20 mouse cellular contexts compared by ENCODE assay signal in genomic region chr7:83347103-83347754, GRCm38 (mm10).
A peak's percentile ranks its signal among the peaks of the same experiment; 100 is the strongest.
DNase-seq lines count a peak whose midpoint lies in the region; ATAC-seq and TF ChIP-seq lines count a peak whose summit lies in the region.
"Had no signal": no experiment of that assay in that cellular context is flagged by ENCODE, and none has a peak within 500 bp of the region (broad histone marks: within the 10 kb centered on the region; RNA-seq: fewer than 3 reads in every experiment).

No protein-coding gene starts in this region.

- no peak for ATAC-seq in midbrain, embryonic 14.5 days (ENCODE audit: low FRiP score, low TSS enrichment)
- no peak for ATAC-seq in forebrain, postnatal 0 days
- ATAC-seq: forebrain, embryonic 13.5 days; hindbrain, postnatal 0 days; midbrain, embryonic 16.5 days had no signal

- H3K4me3 ChIP-seq in midbrain, embryonic 10.5 days, result no peak overlapping the region
- no peak overlapping the region for H3K4me3 ChIP-seq in midbrain, embryonic 14.5 days (replicated peaks; ENCODE audit: low read depth, low read length)
- H3K4me3 ChIP-seq in forebrain, postnatal 0 days (ENCODE audit: low read depth, low read length), result no peak overlapping the region
- H3K4me3 ChIP-seq: embryonic facial prominence, embryonic 10.5 days; forebrain, embryonic 13.5 days; liver, embryonic 15.5 days; neural tube, embryonic 15.5 days had no signal

- H3K9me3 ChIP-seq in midbrain, embryonic 10.5 days (replicated peaks), result no peaks in the 10 kb centered on the region
- H3K9me3 ChIP-seq in midbrain, embryonic 14.5 days (ENCODE audit: control insufficient read depth, low read length), result no peaks in the 10 kb centered on the region
- no peaks in the 10 kb centered on the region for H3K9me3 ChIP-seq in forebrain, postnatal 0 days (ENCODE audit: low read length)
- H3K9me3 ChIP-seq: embryonic facial prominence, embryonic 10.5 days; forebrain, embryonic 13.5 days; liver, embryonic 15.5 days; neural tube, embryonic 15.5 days had no signal

- no peak overlapping the region for H3K4me2 ChIP-seq in midbrain, embryonic 14.5 days (ENCODE audit: low read length)
- no peak overlapping the region for H3K4me2 ChIP-seq in forebrain, postnatal 0 days (ENCODE audit: low read depth)
- H3K4me2 ChIP-seq: forebrain, embryonic 13.5 days; liver, embryonic 15.5 days; neural tube, embryonic 15.5 days had no signal

- WGBS in midbrain, embryonic 10.5 days, result 74% methylated on average over 5 of the region's 5 CpGs
- WGBS in midbrain, embryonic 14.5 days, result 75% methylated on average over 5 of the region's 5 CpGs
- WGBS in forebrain, postnatal 0 days, result 65% methylated on average over 5 of the region's 5 CpGs

- H3K27ac ChIP-seq in midbrain, embryonic 10.5 days (replicated peaks), result peak overlapping the region; percentile 28
- H3K27ac ChIP-seq in midbrain, embryonic 14.5 days (replicated peaks; ENCODE audit: low read depth, low read length), result no peak overlapping the region
- H3K27ac ChIP-seq in forebrain, postnatal 0 days (ENCODE audit: low read depth, low read length), result no peak overlapping the region
- H3K27ac ChIP-seq: embryonic facial prominence, embryonic 10.5 days; forebrain, embryonic 13.5 days; hindbrain, postnatal 0 days; liver, embryonic 15.5 days; neural tube, embryonic 15.5 days had no signal

- no peaks in the 10 kb centered on the region for H3K27me3 ChIP-seq in midbrain, embryonic 10.5 days (ENCODE audit: low read depth, poor library complexity, severe bottlenecking)
- H3K27me3 ChIP-seq in midbrain, embryonic 14.5 days (ENCODE audit: control insufficient read depth, insufficient read depth, low read length), result no peaks in the 10 kb centered on the region
- no peaks in the 10 kb centered on the region for H3K27me3 ChIP-seq in splenic B cell, adult 2 months (ENCODE audit: control insufficient read depth, insufficient read depth, low read length, poor library complexity, severe bottlenecking)
- H3K27me3 ChIP-seq in forebrain, postnatal 0 days (ENCODE audit: insufficient read depth, low read length), result no peaks in the 10 kb centered on the region
- H3K27me3 ChIP-seq: forebrain, embryonic 13.5 days; liver, embryonic 15.5 days; neural tube, embryonic 15.5 days had no signal

- no peaks in the 10 kb centered on the region for H3K36me3 ChIP-seq in midbrain, embryonic 10.5 days
- no peaks in the 10 kb centered on the region for H3K36me3 ChIP-seq in midbrain, embryonic 14.5 days (ENCODE audit: control insufficient read depth, insufficient read depth, low read length)
- no peaks in the 10 kb centered on the region for H3K36me3 ChIP-seq in splenic B cell, adult 2 months (ENCODE audit: control insufficient read depth, insufficient read depth, low read length, poor library complexity, severe bottlenecking)
- H3K36me3 ChIP-seq in forebrain, postnatal 0 days (ENCODE audit: insufficient read depth), result no peaks in the 10 kb centered on the region
- H3K36me3 ChIP-seq: embryonic facial prominence, embryonic 10.5 days; liver, embryonic 15.5 days; neural tube, embryonic 15.5 days had no signal

- H3K9ac ChIP-seq in midbrain, embryonic 14.5 days (replicated peaks; ENCODE audit: low read length), result no peak overlapping the region
- no peak overlapping the region for H3K9ac ChIP-seq in forebrain, postnatal 0 days
- H3K9ac ChIP-seq: forebrain, embryonic 13.5 days; liver, embryonic 15.5 days; neural tube, embryonic 15.5 days had no signal

- DNase-seq in embryo, embryonic 10 days (ENCODE audit: low spot score), result peak; percentile 31
- no peak for DNase-seq in embryo, embryonic 9.5 days (ENCODE audit: extremely low spot score)
- no peak for DNase-seq in midbrain, embryonic 10.5 days (ENCODE audit: low spot score)
- no peak for DNase-seq in midbrain, embryonic 14.5 days
- DNase-seq in kidney, postnatal 10 days, result peak; percentile 32
- DNase-seq in splenic B cell, adult 2 months (ENCODE audit: low read depth, low spot score), result peak; percentile 57
- DNase-seq in forebrain, postnatal 0 days, result no peak
- no peak for DNase-seq in layer of hippocampus, adult 8-10 months (ENCODE audit: low spot score in 2 of 2)
- DNase-seq: adrenal gland, postnatal 14 days; cerebellum, postnatal 10 days; gastrocnemius, postnatal 10 days; lung, postnatal 14 days; right cerebral cortex, postnatal 14 days; thymus, postnatal 25 days had no signal

- TF ChIP-seq CTCF in forebrain, postnatal 0 days (IDR thresholded peaks at IDR 0.05; ENCODE audit: low read depth), result no peak

- 0 out of 2 replicates have a peak, but pooled peaks cover 3% of the 10 kb centered on the region for H3K4me1 ChIP-seq in midbrain, embryonic 10.5 days
- no peaks in the 10 kb centered on the region for H3K4me1 ChIP-seq in midbrain, embryonic 14.5 days (ENCODE audit: control insufficient read depth, insufficient read depth, low read length)
- H3K4me1 ChIP-seq in forebrain, postnatal 0 days (ENCODE audit: insufficient read depth), result no peaks in the 10 kb centered on the region
- H3K4me1 ChIP-seq: forebrain, embryonic 13.5 days; liver, embryonic 15.5 days; neural tube, embryonic 15.5 days had no signal

Comparison
In these comparisons a context has a peak if more than half of its experiments do, and no peak if none do; other contexts are left out.
1. DNase-seq: peak in embryo, embryonic 10 days (single experiment), kidney, postnatal 10 days (single experiment) and splenic B cell, adult 2 months (single experiment); none in embryo, embryonic 9.5 days (single experiment), midbrain, embryonic 10.5 days (single experiment), midbrain, embryonic 14.5 days (single experiment), forebrain, postnatal 0 days (single experiment) and layer of hippocampus, adult 8-10 months (0 of 2).